Mouse (Mus musculus) bone marrow macrophage, adult 2 months (primary cell): ENCODE results near the gene Asap2.

Experiments used
- CTCF ChIP-seq: IDR thresholded peaks from 2 replicates; pipeline ENCODE4 v1.5.1; 2012; ENCODE audit warnings: low read depth, mild to moderate bottlenecking, low read length, moderate library complexity
- POLR2A ChIP-seq: IDR thresholded peaks from 2 replicates; pipeline ENCODE4 v1.6.1; 2012; ENCODE audit warnings: mild to moderate bottlenecking, low read depth, low read length, borderline replicate concordance

DNA sequence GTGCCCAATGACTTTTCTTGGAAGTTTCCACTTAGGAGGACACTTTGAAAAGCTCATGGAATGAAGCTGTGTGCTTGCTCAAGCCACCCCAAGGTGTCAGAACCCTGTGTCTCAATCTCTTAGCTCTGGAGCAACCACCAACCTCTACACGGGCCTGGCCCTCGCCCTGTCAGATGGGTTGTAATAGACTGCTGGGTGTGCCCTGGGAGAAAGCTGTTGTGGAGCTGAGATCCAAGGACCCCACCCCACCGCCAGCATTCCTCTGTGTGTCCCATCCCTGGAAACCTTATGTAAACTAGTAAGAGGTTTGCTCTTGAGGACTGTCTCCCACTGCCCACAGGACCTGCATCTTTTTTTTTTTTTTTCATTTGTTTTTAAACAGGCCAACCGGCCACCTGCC, 233.7 kb downstream of the Asap2 start:
- no peak for TF ChIP-seq POLR2A
- TF ChIP-seq CTCF: no peak
